Comparison of ENCODE assay signal across 11 mouse cellular contexts in the genomic region with DNA sequence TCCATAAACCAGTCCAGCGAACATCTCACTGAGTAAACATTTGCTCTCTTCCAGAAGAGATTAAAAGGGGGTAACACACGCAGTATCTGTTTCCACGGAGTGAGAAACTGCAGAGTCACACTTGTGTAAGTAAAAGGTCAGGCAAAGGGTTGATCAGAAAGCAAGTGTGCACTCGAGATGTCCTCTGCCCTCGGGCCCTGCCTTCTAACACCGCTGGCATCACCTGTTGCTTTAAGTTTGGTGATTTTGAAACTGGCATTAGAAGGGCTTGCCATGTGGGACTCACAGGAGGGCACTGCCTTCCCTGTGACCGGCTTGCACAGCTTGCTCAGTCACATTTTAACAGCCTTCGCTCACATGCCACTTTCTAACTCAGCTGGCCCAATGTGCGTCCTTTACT. TPM values are rescaled to one million over a fixed set of nuclear protein-coding genes. Genes with fewer than 3 reads are reported as not detected.
DNase-seq lines count a peak whose midpoint lies in the region; ATAC-seq lines count a peak whose summit lies in the region.
"Had no signal": no experiment of that assay in that cellular context is flagged by ENCODE, and none has a peak within 500 bp of the region (broad histone marks: within the 10 kb centered on the region; RNA-seq: fewer than 3 reads in every experiment).

No protein-coding gene starts in this region.

- H3K36me3 ChIP-seq in stomach, embryonic 16.5 days (ENCODE audit: control insufficient read depth, insufficient read depth, low read length), result no peaks in the 10 kb centered on the region
- no peaks in the 10 kb centered on the region; the same call in 1 of the 2 replicates for H3K36me3 ChIP-seq in heart, embryonic 11.5 days (ENCODE audit: control insufficient read depth, insufficient read depth, low read length)

- peak overlapping the region; percentile 12; the same call in 1 of the 2 replicates for H3K9ac ChIP-seq in stomach, embryonic 16.5 days (ENCODE audit: low read length)
- no peak overlapping the region for H3K9ac ChIP-seq in heart, embryonic 11.5 days (ENCODE audit: low read depth, low read length)
- H3K9ac ChIP-seq: hindbrain, embryonic 12.5 days had no signal

- no peak overlapping the region for H3K4me3 ChIP-seq in stomach, embryonic 16.5 days (replicated peaks; ENCODE audit: low read length)
- no peak overlapping the region for H3K4me3 ChIP-seq in heart, embryonic 11.5 days (ENCODE audit: low read depth, low read length)
- H3K4me3 ChIP-seq: erythroblast, embryonic 14.5 days; hindbrain, embryonic 12.5 days had no signal

- no peaks in the 10 kb centered on the region for H3K9me3 ChIP-seq in stomach, embryonic 16.5 days (replicated peaks; ENCODE audit: control insufficient read depth, low read length)
- H3K9me3 ChIP-seq in heart, embryonic 11.5 days (replicated peaks; ENCODE audit: control insufficient read depth, low read length), result no peaks in the 10 kb centered on the region
- H3K9me3 ChIP-seq: G1E; hindbrain, embryonic 12.5 days had no signal

- 51% methylated on average over 9 of the region's 9 CpGs for WGBS in stomach, embryonic 16.5 days
- 68% methylated on average over 9 of the region's 9 CpGs for WGBS in heart, embryonic 11.5 days (ENCODE audit: insufficient replicate concordance)

- ATAC-seq in stomach, embryonic 16.5 days (ENCODE audit: insufficient read depth, low FRiP score), result no peak
- ATAC-seq in heart, embryonic 11.5 days (replicated peaks; ENCODE audit: insufficient number of reproducible peaks, low FRiP score, low TSS enrichment), result no peak

- H3K4me1 ChIP-seq in stomach, embryonic 16.5 days (ENCODE audit: control insufficient read depth, insufficient read depth, low read length), result peaks cover 11% of the 10 kb centered on the region; the same call in 1 of the 2 replicates
- H3K4me1 ChIP-seq in heart, embryonic 11.5 days (ENCODE audit: control insufficient read depth, insufficient read depth, low read length), result no peaks in the 10 kb centered on the region
- H3K4me1 ChIP-seq: hindbrain, embryonic 12.5 days had no signal

- H3K4me2 ChIP-seq in stomach, embryonic 16.5 days (ENCODE audit: low read depth, low read length), result no peak overlapping the region
- H3K4me2 ChIP-seq in heart, embryonic 11.5 days, result no peak overlapping the region
- H3K4me2 ChIP-seq: hindbrain, embryonic 12.5 days had no signal

- peak; percentile 17 to 26 for DNase-seq in adrenal gland, postnatal 36 days
- DNase-seq in adrenal gland, adult 2 months, result no peak
- peak; percentile 13 to 36 for DNase-seq in urinary bladder, adult 18-20 months (ENCODE audit: low spot score in 2 of 2)
- no peak for DNase-seq in urinary bladder, postnatal 4 days (ENCODE audit: low spot score in 2 of 2)
- peak; percentile 51 for DNase-seq in kidney, postnatal 14 days
- DNase-seq in cerebellum, adult 11-12 months, result no peak

- H3K27me3 ChIP-seq in stomach, embryonic 16.5 days (ENCODE audit: control insufficient read depth, insufficient read depth, low read length), result no peaks in the 10 kb centered on the region
- no peaks in the 10 kb centered on the region for H3K27me3 ChIP-seq in heart, embryonic 11.5 days (ENCODE audit: control insufficient read depth, insufficient read depth, low read length)
- H3K27me3 ChIP-seq: hindbrain, embryonic 12.5 days had no signal

- H3K27ac ChIP-seq in stomach, embryonic 16.5 days (ENCODE audit: low read length), result peak overlapping the region; percentile 65
- no peak overlapping the region for H3K27ac ChIP-seq in heart, embryonic 11.5 days (ENCODE audit: low read depth, low read length)
- H3K27ac ChIP-seq: hindbrain, embryonic 12.5 days had no signal

RNA-seq across cellular contexts. Expression of gene Entpd5, which starts 9.2 kb away (rescaled TPM):
- 100 to 1,000 TPM in 1 of 2 experiments, 10 to 100 TPM in 1; 99.3 to 172 TPM for total RNA-seq in adrenal gland, postnatal 36 days (2021)
- 100 to 1,000 TPM; 124 to 126 TPM for total RNA-seq in adrenal gland, adult 2 months (2021)
- 11.9 and 14.8 TPM in 2 replicates for polyA plus RNA-seq in adrenal gland, adult 2 months (2012; rRNA removed)
- polyA plus RNA-seq in stomach, embryonic 16.5 days (2015; fragmentation: Nextera tagmentation; extraction: Ambion mirVana), result 26.0 and 27.0 TPM in 2 replicates
- polyA plus RNA-seq in heart, embryonic 11.5 days (2014; fragmentation: Nextera tagmentation; extraction: Ambion mirVana), result 26.9 and 29.0 TPM in 2 replicates

RNA-seq across cellular contexts. Expression of gene Bbof1, which starts 9.2 kb away (rescaled TPM):
- total RNA-seq in adrenal gland, postnatal 36 days (2021), result 1 to 10 TPM; 1.9 to 2.4 TPM
- total RNA-seq in adrenal gland, adult 2 months (2021), result 1 to 10 TPM; 2.7 to 3.4 TPM
- polyA plus RNA-seq in adrenal gland, adult 2 months (2012; rRNA removed), result not detected in 2 replicates
- 0.70 and 0.89 TPM in 2 replicates for polyA plus RNA-seq in stomach, embryonic 16.5 days (2015; fragmentation: Nextera tagmentation; extraction: Ambion mirVana)
- 1.1 and 2.5 TPM in 2 replicates for polyA plus RNA-seq in heart, embryonic 11.5 days (2014; fragmentation: Nextera tagmentation; extraction: Ambion mirVana)

RNA-seq across cellular contexts. Expression of gene Rnf113a2, which starts 17.3 kb away (rescaled TPM):
- total RNA-seq in adrenal gland, postnatal 36 days (2021), result 10 to 100 TPM; 17.9 to 19.4 TPM
- 10 to 100 TPM; 16.0 to 19.6 TPM for total RNA-seq in adrenal gland, adult 2 months (2021)
- polyA plus RNA-seq in adrenal gland, adult 2 months (2012; rRNA removed), result 0.73 and 0.86 TPM in 2 replicates
- 25.8 and 25.9 TPM in 2 replicates for polyA plus RNA-seq in stomach, embryonic 16.5 days (2015; fragmentation: Nextera tagmentation; extraction: Ambion mirVana)
- polyA plus RNA-seq in heart, embryonic 11.5 days (2014; fragmentation: Nextera tagmentation; extraction: Ambion mirVana), result 21.6 and 26.1 TPM in 2 replicates

RNA-seq across cellular contexts. Expression of gene Fam161b, which starts 38.0 kb away (rescaled TPM):
- total RNA-seq in adrenal gland, postnatal 36 days (2021), result 1 to 10 TPM; 2.5 to 2.6 TPM
- 1 to 10 TPM; 2.0 to 2.3 TPM for total RNA-seq in adrenal gland, adult 2 months (2021)
- polyA plus RNA-seq in adrenal gland, adult 2 months (2012; rRNA removed), result 0.87 and 0.99 TPM in 2 replicates
- 2.6 and 3.6 TPM in 2 replicates for polyA plus RNA-seq in stomach, embryonic 16.5 days (2015; fragmentation: Nextera tagmentation; extraction: Ambion mirVana)
- polyA plus RNA-seq in heart, embryonic 11.5 days (2014; fragmentation: Nextera tagmentation; extraction: Ambion mirVana), result 5.7 and 6.6 TPM in 2 replicates

RNA-seq across cellular contexts. Expression of gene Coq6, which starts 38.2 kb away (rescaled TPM):
- 10 to 100 TPM; 44.6 to 63.2 TPM for total RNA-seq in adrenal gland, postnatal 36 days (2021)
- 10 to 100 TPM; 57.3 to 59.7 TPM for total RNA-seq in adrenal gland, adult 2 months (2021)
- 65.9 and 78.5 TPM in 2 replicates for polyA plus RNA-seq in adrenal gland, adult 2 months (2012; rRNA removed)
- 43.6 and 47.8 TPM in 2 replicates for polyA plus RNA-seq in stomach, embryonic 16.5 days (2015; fragmentation: Nextera tagmentation; extraction: Ambion mirVana)
- 57.4 and 68.0 TPM in 2 replicates for polyA plus RNA-seq in heart, embryonic 11.5 days (2014; fragmentation: Nextera tagmentation; extraction: Ambion mirVana)

Comparison
In these comparisons a context has a peak if more than half of its experiments do, and no peak if none do; other contexts are left out.
1. DNase-seq: peak in adrenal gland, postnatal 36 days (2 of 2), urinary bladder, adult 18-20 months (2 of 2) and kidney, postnatal 14 days (single experiment); none in adrenal gland, adult 2 months (single experiment), urinary bladder, postnatal 4 days (0 of 2) and cerebellum, adult 11-12 months (single experiment).
2. RNA of gene Rnf113a2, which starts 17.3 kb away (polyA plus RNA-seq): 25.8 to 25.9 TPM in stomach, embryonic 16.5 days and 21.6 to 26.1 TPM in heart, embryonic 11.5 days; 0.73 to 0.86 TPM in adrenal gland, adult 2 months; every median in the first group is over 10 times any median in the second.